Mouse (Mus musculus): ENCODE measurements around the gene Gm9803. TPM values are rescaled to one million over a fixed set of nuclear protein-coding genes. Genes with fewer than 3 reads are reported as not detected.
A peak's percentile ranks its signal among the peaks of the same experiment; 100 is the strongest.

Gm9803 gene
- polyA plus RNA-seq, 1 experiment = 44.3 TPM

DNA sequence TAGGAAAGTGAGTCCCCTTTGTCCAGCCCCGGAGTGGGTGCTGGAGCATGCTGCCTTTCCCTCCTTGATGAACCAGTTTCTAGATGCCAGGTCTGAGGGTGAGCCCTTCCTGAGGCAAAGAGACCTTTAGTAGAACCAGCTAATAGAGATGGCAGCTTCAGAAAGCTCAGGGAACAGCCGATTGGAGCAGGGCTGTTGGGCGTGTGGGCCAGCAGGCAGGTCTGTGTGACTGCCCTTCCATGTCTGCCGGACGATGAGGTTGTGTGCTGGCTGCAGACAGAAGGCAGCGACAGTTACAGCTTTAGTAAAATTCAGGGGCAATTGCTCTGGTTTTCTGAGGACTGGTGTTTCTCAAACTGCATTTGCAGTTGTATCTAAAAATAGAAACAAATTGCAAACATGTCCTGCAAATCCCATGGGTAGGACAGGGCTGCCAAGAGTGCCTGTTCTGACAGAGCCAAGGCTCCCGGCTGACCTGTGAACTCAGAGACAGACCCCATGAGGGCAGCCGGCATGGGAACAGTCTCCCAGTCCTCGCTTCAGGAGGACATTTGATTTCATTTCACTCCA, 40.4 kb upstream of the Gm9803 start:
- no peak for TF ChIP-seq CTCF (IDR thresholded peaks at IDR 0.05; ENCODE audit: insufficient read depth, low read length)
- 45% methylated on average over 9 of the region's 9 CpGs for WGBS
- Histone ChIP-seq H3K4me1 (ENCODE audit: control insufficient read depth, insufficient read depth, low read length) (peaks cover 10% of the 10 kb centered on the region), H3K4me3 (replicated peaks; ENCODE audit: extremely low read depth, low read depth, low read length) (no peak overlapping the region)
- DNase-seq = no peak

DNA sequence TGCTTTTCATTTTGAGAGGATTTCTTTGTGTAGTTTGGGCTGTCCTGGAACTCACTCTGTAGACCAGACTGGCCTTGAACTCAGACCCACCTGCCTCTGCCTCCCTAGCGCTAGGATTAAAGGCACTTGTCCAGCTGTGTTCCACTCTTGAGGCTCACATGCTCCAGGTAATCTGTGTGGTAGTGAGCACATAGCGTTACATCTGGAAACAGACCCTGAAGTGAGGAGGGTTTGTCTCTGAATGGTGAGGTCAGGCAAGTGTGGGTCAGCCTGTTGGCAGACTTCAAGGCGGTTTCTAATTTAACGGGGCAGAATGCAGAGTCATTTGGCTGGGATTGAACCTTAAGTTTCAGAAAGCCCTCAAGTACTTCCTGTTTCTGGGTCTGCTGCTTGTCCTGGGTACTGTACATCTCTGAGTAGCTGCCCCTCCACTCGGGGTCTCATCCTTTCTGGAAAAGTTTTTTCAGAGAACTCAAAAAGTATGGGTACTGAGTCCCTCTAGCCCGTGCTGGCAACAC, 38.1 kb upstream of the Gm9803 start:
- TF ChIP-seq POLR2A (IDR thresholded peaks at IDR 0.05; ENCODE audit: borderline replicate concordance, extremely low read depth, low read depth, low read length) (no peak), CTCF (IDR thresholded peaks at IDR 0.05; ENCODE audit: insufficient read depth, low read length) (no peak)
- 74% methylated on average over 6 of the region's 6 CpGs for WGBS
- DNase-seq = no peak
- Histone ChIP-seq H3K4me3 (replicated peaks; ENCODE audit: extremely low read depth, low read depth, low read length) (no peak overlapping the region), H3K4me1 (ENCODE audit: control insufficient read depth, insufficient read depth, low read length) (peaks cover 5% of the 10 kb centered on the region)

DNA sequence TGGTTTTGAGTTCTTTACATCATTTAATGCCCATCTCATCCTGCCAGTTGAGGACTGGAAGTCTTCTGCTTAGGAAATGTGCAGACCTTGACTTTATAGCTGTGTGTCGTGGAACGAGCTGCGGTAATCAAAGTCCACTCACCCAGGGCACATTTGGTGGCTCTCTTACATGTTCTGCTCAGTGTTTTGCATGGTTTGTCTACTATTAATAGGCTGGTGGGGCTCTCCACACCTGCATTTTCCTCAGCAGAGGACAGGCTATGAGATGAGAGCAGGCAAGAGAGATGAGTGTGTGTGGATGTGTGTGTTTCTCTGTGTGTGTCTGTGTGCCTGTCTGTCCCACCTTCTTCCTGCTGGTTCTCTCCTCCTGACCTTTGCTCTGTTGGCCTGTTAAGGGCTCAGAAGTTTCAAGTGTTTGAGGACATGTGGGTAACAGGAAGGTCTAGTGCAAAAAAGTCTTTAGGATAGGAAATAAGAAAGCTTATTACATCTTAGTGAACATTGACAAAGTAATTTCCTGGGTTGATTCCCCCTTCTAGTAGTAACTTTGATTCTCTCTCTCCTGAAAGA, 36.4 kb upstream of the Gm9803 start:
- DNase-seq = no peak
- Histone ChIP-seq H3K4me1 (ENCODE audit: control insufficient read depth, insufficient read depth, low read length) (peaks cover 5% of the 10 kb centered on the region), H3K4me3 (replicated peaks; ENCODE audit: extremely low read depth, low read depth, low read length) (no peak overlapping the region)
- WGBS = 86% methylated on average over 3 of the region's 3 CpGs
- no peak for TF ChIP-seq CTCF (IDR thresholded peaks at IDR 0.05; ENCODE audit: insufficient read depth, low read length)
- TF ChIP-seq POLR2A (IDR thresholded peaks at IDR 0.05; ENCODE audit: borderline replicate concordance, extremely low read depth, low read depth, low read length) = no peak

DNA sequence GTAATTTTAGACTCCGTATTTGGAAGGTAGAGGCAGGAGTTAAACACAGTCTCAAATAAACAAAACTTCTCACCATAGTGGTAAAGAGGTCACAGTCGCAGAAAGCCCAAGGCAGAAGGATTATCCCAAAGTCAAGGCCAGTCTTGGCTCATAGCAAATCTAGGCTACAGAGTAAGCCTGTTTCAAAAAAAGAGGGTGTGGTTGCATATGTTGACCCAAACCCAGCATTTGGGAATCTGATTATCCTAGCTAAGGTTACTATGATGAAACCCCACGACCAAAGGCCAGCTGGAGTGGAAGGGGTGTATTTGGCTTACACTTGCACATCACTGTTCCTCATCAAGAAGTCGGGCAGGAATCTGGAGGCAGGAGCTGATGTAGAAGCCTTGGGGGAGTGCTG, 35.6 kb upstream of the Gm9803 start:
- no peak overlapping the region for H3K4me3 ChIP-seq (replicated peaks; ENCODE audit: extremely low read depth, low read depth, low read length)
- TF ChIP-seq POLR2A (IDR thresholded peaks at IDR 0.05; ENCODE audit: borderline replicate concordance, extremely low read depth, low read depth, low read length) (no peak), CTCF (IDR thresholded peaks at IDR 0.05; ENCODE audit: insufficient read depth, low read length) (no peak)
- 77% methylated on average over 4 of the region's 4 CpGs for whole genome bisulfite sequencing
- peaks cover 5% of the 10 kb centered on the region for H3K4me1 ChIP-seq (ENCODE audit: control insufficient read depth, insufficient read depth, low read length)
- DNase-seq = no peak

DNA sequence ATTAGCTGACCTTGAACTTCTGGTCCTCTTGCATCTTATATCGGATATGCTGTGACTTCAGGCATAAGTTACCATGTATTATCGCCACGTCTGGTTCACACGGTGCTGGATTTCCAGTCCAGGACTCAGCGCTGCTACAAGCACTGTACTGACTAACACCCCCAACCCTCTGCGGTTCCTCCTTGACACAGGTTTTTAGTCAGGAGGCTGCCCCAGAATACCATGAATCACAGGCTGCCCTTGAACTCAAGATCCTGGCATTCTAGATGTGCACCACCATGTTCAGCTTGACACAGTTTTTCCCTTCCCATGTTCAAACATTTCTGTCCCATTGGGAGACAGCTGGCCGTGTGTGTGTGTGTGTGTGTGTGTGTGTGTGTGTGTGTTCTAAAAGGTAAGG, 34.7 kb upstream of the Gm9803 start:
- no peak overlapping the region for H3K4me3 ChIP-seq (replicated peaks; ENCODE audit: extremely low read depth, low read depth, low read length)
- TF ChIP-seq CTCF (IDR thresholded peaks at IDR 0.05; ENCODE audit: insufficient read depth, low read length) (no peak), POLR2A (IDR thresholded peaks at IDR 0.05; ENCODE audit: borderline replicate concordance, extremely low read depth, low read depth, low read length) (no peak)
- DNase-seq = no peak
- 89% methylated on average over 7 of the region's 7 CpGs for WGBS
- H3K4me1 ChIP-seq (ENCODE audit: control insufficient read depth, insufficient read depth, low read length) = peaks cover 2% of the 10 kb centered on the region; the same call in 1 of the 2 replicates

DNA sequence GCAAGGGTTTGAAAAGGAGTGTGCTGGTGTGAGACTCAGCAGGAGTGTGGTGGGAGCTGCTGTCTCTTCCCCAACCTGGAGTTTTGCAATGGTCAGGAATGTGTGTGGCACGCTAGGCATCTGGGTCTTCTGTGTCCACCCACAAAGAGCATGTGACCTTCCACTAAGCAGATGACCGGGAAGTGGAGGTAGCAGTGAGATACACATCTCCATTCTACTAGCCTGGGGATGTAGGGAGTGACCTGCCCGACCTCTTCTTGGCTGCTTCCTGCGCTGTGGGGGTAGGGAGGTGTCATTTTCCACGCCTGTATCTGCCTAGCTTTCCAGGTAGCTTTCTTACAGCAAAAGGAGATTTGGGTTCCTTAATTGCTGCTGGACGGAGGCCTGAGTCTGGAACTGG, 34.3 kb upstream of the Gm9803 start:
- H3K4me1 ChIP-seq (ENCODE audit: control insufficient read depth, insufficient read depth, low read length) = peaks cover 2% of the 10 kb centered on the region; the same call in 1 of the 2 replicates
- H3K4me3 ChIP-seq (replicated peaks; ENCODE audit: extremely low read depth, low read depth, low read length) = no peak overlapping the region
- peak; percentile 17 for DNase-seq
- 31% methylated on average over 6 of the region's 6 CpGs for WGBS
- TF ChIP-seq CTCF (IDR thresholded peaks at IDR 0.05; ENCODE audit: insufficient read depth, low read length) (no peak), POLR2A (IDR thresholded peaks at IDR 0.05; ENCODE audit: borderline replicate concordance, extremely low read depth, low read depth, low read length) (peak; percentile 27; the same call in 1 of the 2 replicates)

DNA sequence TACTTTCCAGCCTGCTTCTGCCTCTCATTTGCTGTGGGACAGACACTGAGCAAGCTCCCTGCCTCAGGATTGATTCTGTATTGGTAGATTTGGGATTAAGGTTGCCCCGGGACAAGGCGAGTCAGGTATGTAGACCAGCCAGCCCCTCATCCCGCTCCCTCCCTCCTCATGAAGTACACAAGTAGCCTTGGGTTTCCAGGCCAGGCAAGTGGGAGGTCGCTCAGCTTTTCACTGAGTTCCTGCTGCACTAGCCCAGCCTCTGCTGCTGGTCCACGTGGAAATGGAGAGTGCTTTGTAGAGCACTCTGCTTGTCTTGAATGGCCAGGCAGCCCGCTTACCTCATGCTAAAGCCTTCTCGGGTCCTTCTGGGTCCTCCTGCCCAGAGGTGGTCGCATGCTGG, 33.9 kb upstream of the Gm9803 start:
- WGBS = 59% methylated on average over 8 of the region's 8 CpGs
- peaks cover 2% of the 10 kb centered on the region; the same call in 1 of the 2 replicates for H3K4me1 ChIP-seq (ENCODE audit: control insufficient read depth, insufficient read depth, low read length)
- no peak overlapping the region for H3K4me3 ChIP-seq (replicated peaks; ENCODE audit: extremely low read depth, low read depth, low read length)
- no peak for DNase-seq
- TF ChIP-seq POLR2A (IDR thresholded peaks at IDR 0.05; ENCODE audit: borderline replicate concordance, extremely low read depth, low read depth, low read length) = no peak
- no peak for TF ChIP-seq CTCF (IDR thresholded peaks at IDR 0.05; ENCODE audit: insufficient read depth, low read length)

DNA sequence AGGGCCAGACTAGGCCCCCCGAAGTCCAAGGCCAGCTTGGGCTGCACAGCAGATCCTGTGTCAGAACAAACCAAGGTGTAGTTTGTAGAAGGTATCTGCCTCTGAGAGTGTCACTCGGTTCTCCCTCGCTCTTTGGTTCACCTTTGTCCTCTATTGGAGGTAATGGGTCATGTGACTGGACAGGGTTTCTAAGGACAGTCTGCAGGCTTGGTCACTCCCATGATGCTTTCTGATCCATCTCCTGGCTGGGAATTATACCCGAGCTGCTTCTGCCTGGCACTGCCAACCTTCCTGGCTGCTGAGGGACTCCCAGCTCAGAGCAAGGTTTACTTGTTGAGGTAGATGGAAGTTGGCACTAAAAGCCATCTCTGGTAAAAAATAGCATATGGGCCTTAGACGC, 33.0 kb upstream of the Gm9803 start:
- Histone ChIP-seq H3K4me1 (ENCODE audit: control insufficient read depth, insufficient read depth, low read length) (peaks cover 2% of the 10 kb centered on the region; the same call in 1 of the 2 replicates), H3K4me3 (replicated peaks; ENCODE audit: extremely low read depth, low read depth, low read length) (no peak overlapping the region)
- TF ChIP-seq CTCF (IDR thresholded peaks at IDR 0.05; ENCODE audit: insufficient read depth, low read length) = no peak
- TF ChIP-seq POLR2A (IDR thresholded peaks at IDR 0.05; ENCODE audit: borderline replicate concordance, extremely low read depth, low read depth, low read length) = no peak
- WGBS = 68% methylated on average over 5 of the region's 5 CpGs
- no peak for DNase-seq

DNA sequence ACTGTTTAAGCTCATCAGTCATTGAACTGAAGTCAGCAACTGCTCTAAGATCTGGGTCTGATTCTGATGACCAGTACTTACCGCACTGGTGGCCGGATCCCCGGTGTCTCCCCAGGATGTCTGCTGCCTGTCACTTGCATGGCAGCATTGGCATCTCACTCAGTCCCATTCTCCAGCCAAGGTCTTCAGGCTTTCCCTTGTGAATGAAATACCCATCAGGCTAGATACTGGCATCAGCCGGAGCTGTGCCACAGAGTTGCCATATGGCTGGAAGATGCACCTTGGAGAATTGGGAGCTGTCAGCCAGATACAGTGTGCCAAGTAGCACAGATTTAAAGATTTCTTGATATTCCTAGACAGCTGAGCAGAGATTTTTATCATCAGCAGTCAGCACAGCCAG, 21.3 kb upstream of the Gm9803 start:
- Histone ChIP-seq H3K4me3 (replicated peaks; ENCODE audit: extremely low read depth, low read depth, low read length) (no peak overlapping the region), H3K4me1 (ENCODE audit: control insufficient read depth, insufficient read depth, low read length) (no peaks in the 10 kb centered on the region)
- DNase-seq = no peak
- WGBS = 97% methylated on average over 4 of the region's 4 CpGs
- no peak for TF ChIP-seq POLR2A (IDR thresholded peaks at IDR 0.05; ENCODE audit: borderline replicate concordance, extremely low read depth, low read depth, low read length)
- TF ChIP-seq CTCF (IDR thresholded peaks at IDR 0.05; ENCODE audit: insufficient read depth, low read length) = no peak

DNA sequence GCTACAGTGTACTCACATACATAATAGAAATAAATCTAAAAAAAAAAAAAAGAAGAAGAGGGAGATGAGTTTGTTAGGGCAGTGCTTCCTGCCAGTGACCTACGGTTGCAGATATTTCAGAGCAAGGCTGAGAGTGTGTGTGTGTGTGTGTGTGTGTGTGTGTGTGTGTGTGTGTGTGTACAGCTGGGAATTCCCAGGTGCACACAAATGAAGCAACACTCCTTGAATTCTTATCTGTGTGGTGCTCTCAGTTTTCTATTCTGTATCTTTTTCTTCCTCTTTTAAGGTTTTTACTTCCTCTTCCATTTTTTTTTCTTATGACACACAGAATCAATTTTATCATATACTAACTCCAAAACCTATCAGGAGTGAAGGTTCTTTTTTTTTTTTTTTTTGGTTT, 19.6 kb upstream of the Gm9803 start:
- Histone ChIP-seq H3K4me3 (replicated peaks; ENCODE audit: extremely low read depth, low read depth, low read length) (no peak overlapping the region), H3K4me1 (ENCODE audit: control insufficient read depth, insufficient read depth, low read length) (no peaks in the 10 kb centered on the region)
- TF ChIP-seq POLR2A (IDR thresholded peaks at IDR 0.05; ENCODE audit: borderline replicate concordance, extremely low read depth, low read depth, low read length) = no peak
- 18% methylated on average over 1 of the region's 1 CpGs for WGBS
- no peak for DNase-seq
